Mouse (Mus musculus) MEL (cell line): ENCODE measurements around the gene Ephb2. TPM values are rescaled to one million over a fixed set of nuclear protein-coding genes. Genes with fewer than 3 reads are reported as not detected.

Experiments used
- DNase-seq: peaks from one replicate; pipeline ENCODE4 v3.0.0; 2011; ENCODE audit warnings: low read depth, low spot score
- H3K27ac ChIP-seq: 2 replicates; pipeline ENCODE4 v1.5.1; 2012; ENCODE audit warnings: low read depth, mild to moderate bottlenecking, control low read depth, low read length, moderate library complexity; ENCODE audit not compliant: control insufficient read depth
- H3K27me3 ChIP-seq, 2 experiments: fragments of 150-350 bp in 1 of 2; sonication (generic) in 1 of 2; 2 replicates each; pipeline ENCODE4 v1.6.1; 2012; ENCODE audit warnings: low read length in 2 of 2, mild to moderate bottlenecking in 2 of 2, improper control_type of control experiment in 1 of 2, moderate library complexity in 1 of 2; ENCODE audit not compliant: insufficient read depth in 2 of 2, control insufficient read depth in 1 of 2
- H3K36me3 ChIP-seq, 2 experiments: 2 replicates each; pipeline ENCODE4 v1.6.1; 2012 to 2014; ENCODE audit warnings: low read length in 2 of 2, improper control_type of control experiment in 1 of 2, inconsistent platforms in 1 of 2, mild to moderate bottlenecking in 1 of 2; ENCODE audit not compliant: insufficient read depth in 2 of 2, control insufficient read depth in 1 of 2
- H3K4me1 ChIP-seq, 2 experiments: fragments of 150-350 bp in 1 of 2; sonication (generic) in 1 of 2; 2 replicates each; pipeline ENCODE4 v1.6.1; 2012; ENCODE audit warnings: low read length in 2 of 2, improper control_type of control experiment in 1 of 2, mild to moderate bottlenecking in 1 of 2; ENCODE audit not compliant: insufficient read depth in 2 of 2, control insufficient read depth in 1 of 2
- H3K4me3 ChIP-seq, 2 experiments: fragments of 150-350 bp in 1 of 2; sonication (generic) in 1 of 2; 2 replicates each; pipeline ENCODE4 v1.5.1; 2012; ENCODE audit warnings: low read depth in 2 of 2, low read length in 2 of 2, mild to moderate bottlenecking in 2 of 2, moderate library complexity in 2 of 2, control low read depth in 1 of 2, improper control_type of control experiment in 1 of 2; ENCODE audit not compliant: control insufficient read depth in 1 of 2, insufficient read depth in 1 of 2
- H3K79me2 ChIP-seq: 2 replicates; pipeline ENCODE4 v1.6.1; 2012; ENCODE audit warnings: mild to moderate bottlenecking, low read length, moderate library complexity; ENCODE audit not compliant: control insufficient read depth, poor library complexity, insufficient read depth
- H3K9ac ChIP-seq: 2 replicates; pipeline ENCODE4 v1.6.1; 2012; ENCODE audit warnings: low read depth, mild to moderate bottlenecking, control low read depth, low read length, moderate library complexity; ENCODE audit not compliant: control insufficient read depth, poor library complexity, severe bottlenecking
- H3K9me3 ChIP-seq: fragments of 150-350 bp; sonication (generic); replicated peaks from 2 replicates; pipeline ENCODE4 v1.6.1; 2012; ENCODE audit warnings: mild to moderate bottlenecking, low read length, improper control_type of control experiment, moderate library complexity; ENCODE audit not compliant: insufficient read depth
- CTCF ChIP-seq, 3 experiments: IDR thresholded peaks in 2 of 3; conservative IDR thresholded peaks in 1 of 3; 2 replicates each; pipeline ENCODE4 v1.5.1; 2011 to 2012; ENCODE audit warnings: low read length in 3 of 3, low read depth in 2 of 3, mild to moderate bottlenecking in 2 of 3, improper control_type of control experiment in 1 of 3, inconsistent platforms in 1 of 3, mixed read lengths in 1 of 3, moderate library complexity in 1 of 3; ENCODE audit not compliant: control insufficient read depth in 1 of 3, insufficient read depth in 1 of 3, poor library complexity in 1 of 3, severe bottlenecking in 1 of 3
- E2F4 ChIP-seq: IDR thresholded peaks from 2 replicates; pipeline ENCODE4 v1.6.1; 2011; ENCODE audit warnings: low read depth, low read length, improper control_type of control experiment, borderline replicate concordance
- ELF1 ChIP-seq: IDR thresholded peaks from 2 replicates; pipeline ENCODE4 v1.6.1; 2014; ENCODE audit warnings: low read depth, mild to moderate bottlenecking, inconsistent platforms, low read length, improper control_type of control experiment, moderate library complexity
- ETS1 ChIP-seq: IDR thresholded peaks from 2 replicates; pipeline ENCODE4 v1.6.1; 2012; ENCODE audit warnings: low read depth, mild to moderate bottlenecking, inconsistent platforms, low read length, improper control_type of control experiment, moderate library complexity
- GABPA ChIP-seq: IDR thresholded peaks from 2 replicates; pipeline ENCODE4 v1.6.1; 2012; ENCODE audit warnings: low read depth, mild to moderate bottlenecking, inconsistent platforms, low read length, improper control_type of control experiment, moderate library complexity
- GATA1 ChIP-seq: IDR thresholded peaks from 2 replicates; pipeline ENCODE4 v1.6.1; 2011; ENCODE audit warnings: low read depth, low read length, improper control_type of control experiment
- HCFC1 ChIP-seq: IDR thresholded peaks from 2 replicates; pipeline ENCODE4 v1.6.1; 2012; ENCODE audit warnings: low read depth, mild to moderate bottlenecking, inconsistent platforms, low read length, improper control_type of control experiment, moderate library complexity
- MAFK ChIP-seq: IDR thresholded peaks from 2 replicates; pipeline ENCODE4 v1.6.1; 2011; ENCODE audit warnings: low read depth, mild to moderate bottlenecking, low read length, improper control_type of control experiment, borderline replicate concordance
- MEF2A ChIP-seq: IDR thresholded peaks from 2 replicates; pipeline ENCODE4 v1.6.1; 2014; ENCODE audit warnings: low read depth, mild to moderate bottlenecking, inconsistent platforms, low read length, improper control_type of control experiment; ENCODE audit not compliant: poor library complexity, insufficient replicate concordance, severe bottlenecking; ENCODE audit errors: extremely low read depth
- MYC ChIP-seq: IDR thresholded peaks from 2 replicates; pipeline ENCODE4 v1.6.1; 2011; ENCODE audit warnings: low read depth, mild to moderate bottlenecking, low read length, improper control_type of control experiment, moderate library complexity
- NELFE ChIP-seq: IDR thresholded peaks from 2 replicates; pipeline ENCODE4 v1.6.1; 2011; ENCODE audit warnings: low read depth, low read length, improper control_type of control experiment
- NRF1 ChIP-seq: IDR thresholded peaks from 2 replicates; pipeline ENCODE4 v1.6.1; 2014; ENCODE audit warnings: low read depth, mild to moderate bottlenecking, inconsistent platforms, low read length, improper control_type of control experiment, moderate library complexity; ENCODE audit not compliant: poor library complexity, insufficient read depth, severe bottlenecking
- POLR2A ChIP-seq, 2 experiments: IDR thresholded peaks; 2 replicates each; pipeline ENCODE4 v1.6.1; 2011 to 2012; ENCODE audit warnings: low read length in 2 of 2, mild to moderate bottlenecking in 2 of 2, control low read depth in 1 of 2, improper control_type of control experiment in 1 of 2, low read depth in 1 of 2, moderate library complexity in 1 of 2; ENCODE audit not compliant: control insufficient read depth in 1 of 2, insufficient read depth in 1 of 2, poor library complexity in 1 of 2
- POLR2AphosphoS2 ChIP-seq: IDR thresholded peaks from 2 replicates; pipeline ENCODE4 v1.6.1; 2011; ENCODE audit warnings: low read length, improper control_type of control experiment
- POLR2AphosphoS5 ChIP-seq: IDR thresholded peaks from 2 replicates; pipeline ENCODE4 v1.6.1; 2012; ENCODE audit warnings: low read depth, borderline replicate concordance, mild to moderate bottlenecking, inconsistent platforms, low read length, moderate library complexity, mixed read lengths
- RCOR1 ChIP-seq: IDR thresholded peaks from 2 replicates; pipeline ENCODE4 v1.6.1; 2012; ENCODE audit warnings: low read depth, mild to moderate bottlenecking, inconsistent platforms, low read length, improper control_type of control experiment
- SIN3A ChIP-seq: IDR thresholded peaks from 2 replicates; pipeline ENCODE4 v1.6.1; 2012; ENCODE audit warnings: low read length, improper control_type of control experiment, inconsistent platforms
- SMC3 ChIP-seq: IDR thresholded peaks from 2 replicates; pipeline ENCODE4 v1.6.1; 2011; ENCODE audit warnings: low read depth, low read length, improper control_type of control experiment
- TAL1 ChIP-seq: IDR thresholded peaks from 2 replicates; pipeline ENCODE4 v1.6.1; 2012; ENCODE audit warnings: mild to moderate bottlenecking, inconsistent platforms, low read length, moderate library complexity, mixed read lengths
- TCF12 ChIP-seq: IDR thresholded peaks from 2 replicates; pipeline ENCODE4 v1.6.1; 2014; ENCODE audit warnings: low read depth, mild to moderate bottlenecking, inconsistent platforms, low read length, improper control_type of control experiment, moderate library complexity
- UBTF ChIP-seq: IDR thresholded peaks from 2 replicates; pipeline ENCODE4 v1.6.1; 2012; ENCODE audit warnings: low read depth, mild to moderate bottlenecking, inconsistent platforms, low read length, improper control_type of control experiment, moderate library complexity, borderline replicate concordance; ENCODE audit not compliant: insufficient read depth
- USF1 ChIP-seq: IDR thresholded peaks from 2 replicates; pipeline ENCODE4 v1.6.1; 2014; ENCODE audit warnings: low read depth, mild to moderate bottlenecking, inconsistent platforms, low read length, improper control_type of control experiment, moderate library complexity
- USF2 ChIP-seq, 2 experiments: IDR thresholded peaks; 2 replicates each; pipeline ENCODE4 v1.6.1; 2011 to 2012; ENCODE audit warnings: improper control_type of control experiment in 2 of 2, low read length in 2 of 2, borderline replicate concordance in 1 of 2, inconsistent platforms in 1 of 2, low read depth in 1 of 2, mild to moderate bottlenecking in 1 of 2; ENCODE audit not compliant: insufficient read depth in 1 of 2
- ZKSCAN1 ChIP-seq: IDR thresholded peaks from 2 replicates; pipeline ENCODE4 v1.6.1; 2012; ENCODE audit warnings: low read depth, mild to moderate bottlenecking, inconsistent platforms, low read length, improper control_type of control experiment, moderate library complexity
- ZMIZ1 ChIP-seq: IDR thresholded peaks from 2 replicates; pipeline ENCODE4 v1.6.1; 2012; ENCODE audit warnings: low read depth, mild to moderate bottlenecking, inconsistent platforms, low read length, improper control_type of control experiment, moderate library complexity
- ZNF384 ChIP-seq: IDR thresholded peaks from 2 replicates; pipeline ENCODE4 v1.6.1; 2012; ENCODE audit warnings: low read depth, mild to moderate bottlenecking, inconsistent platforms, low read length, improper control_type of control experiment
- polyA plus RNA-seq, 2 experiments: library from polyadenylated mRNA; stranded (reverse) in 1 of 2; unstranded in 1 of 2; fragments of >175 nt in 1 of 2; fragments of >200 nt in 1 of 2; gene quantifications; 2 replicates each; pipeline versions ENCODE4 v1.2.1 to v1.2.4; 2012; ENCODE audit warnings: low replicate concordance in 2 of 2, low read depth in 1 of 2; ENCODE audit not compliant: insufficient read length in 2 of 2, insufficient read depth in 1 of 2, missing spikeins in 1 of 2
- total RNA-seq: library from RNA; depleted of rRNA; stranded (reverse); fragments of 300-350 nt; gene quantifications from 2 replicates; pipeline ENCODE4 v1.2.3, GENCODE M21; 2012

Ephb2 gene
- total and polyA plus RNA-seq, 3 experiments, result 1.9 to 4.1 TPM; not detected in 1

GRCm38 (mm10) chr4:136648922-136649479 lies 186.8 kb downstream of the Ephb2 start (continued):
- TF ChIP-seq UBTF (no peak), USF2 (IDR thresholded peaks at IDR 0.05; ENCODE audit: borderline replicate concordance in 1 of 2, insufficient read depth in 1 of 2, low read depth in 1 of 2, low read length in 2 of 2) (no peak), MYC (no peak), ZKSCAN1 (no peak), NELFE (no peak), E2F4 (no peak), POLR2A (IDR thresholded peaks at IDR 0.05; ENCODE audit: control insufficient read depth in 1 of 2, insufficient read depth in 1 of 2, low read depth in 1 of 2, low read length in 2 of 2, poor library complexity in 1 of 2) (no peak), POLR2AphosphoS2 (no peak), MEF2A (no peak), POLR2AphosphoS5 (no peak), RCOR1 (no peak), NRF1 (no peak), HCFC1 (no peak)

- Histone ChIP-seq H3K27me3 (peaks cover 0 to 4% of the 10 kb centered on the region in 2 experiments; a peak in 3 of 4 replicates), H3K9me3 (no peaks in the 10 kb centered on the region), H3K4me1 (no peaks in the 10 kb centered on the region), H3K79me2 (no peaks in the 10 kb centered on the region), H3K27ac (no peak overlapping the region), H3K4me3 (no peak overlapping the region), H3K9ac (no peak overlapping the region), H3K36me3 (no peaks in the 10 kb centered on the region)
- DNase-seq, result no peak
- no peak for TF ChIP-seq ZKSCAN1
- TF ChIP-seq ZNF384, result no peak
- no peak for TF ChIP-seq GATA1
- TF ChIP-seq ETS1, result no peak
- TF ChIP-seq POLR2AphosphoS5, result no peak
- no peak for TF ChIP-seq GABPA
- TF ChIP-seq SIN3A, result no peak
- no peak for TF ChIP-seq NRF1
- no peak for TF ChIP-seq ZMIZ1
- TF ChIP-seq CTCF (IDR thresholded peaks at IDR 0.05 in 2 of 3, conservative IDR thresholded peaks at IDR 0.05 in 1 of 3; ENCODE audit: control insufficient read depth in 1 of 3, insufficient read depth in 1 of 3, low read depth in 2 of 3, low read length in 3 of 3, poor library complexity in 1 of 3, severe bottlenecking in 1 of 3), result no peak
- no peak for TF ChIP-seq USF2 (IDR thresholded peaks at IDR 0.05; ENCODE audit: borderline replicate concordance in 1 of 2, insufficient read depth in 1 of 2, low read depth in 1 of 2, low read length in 2 of 2)
- no peak for TF ChIP-seq SMC3
- TF ChIP-seq TCF12, result no peak
- TF ChIP-seq TAL1, result no peak
- TF ChIP-seq USF1, result no peak
- no peak for TF ChIP-seq ELF1
- TF ChIP-seq MAFK, result no peak
These were observed 196.9 kb downstream of the Ephb2 start for GRCm38 (mm10) chr4:136638890-136639289.
